Mouse (Mus musculus): ENCODE data around the gene Vamp5. TPM values are rescaled to one million over a fixed set of nuclear protein-coding genes. Genes with fewer than 3 reads are reported as not detected.
A peak's percentile ranks its signal among the peaks of the same experiment; 100 is the strongest.

Gene Vamp5
- total RNA-seq, 2 experiments from 2014 or later = 4.2 to 7.1 TPM

DNA sequence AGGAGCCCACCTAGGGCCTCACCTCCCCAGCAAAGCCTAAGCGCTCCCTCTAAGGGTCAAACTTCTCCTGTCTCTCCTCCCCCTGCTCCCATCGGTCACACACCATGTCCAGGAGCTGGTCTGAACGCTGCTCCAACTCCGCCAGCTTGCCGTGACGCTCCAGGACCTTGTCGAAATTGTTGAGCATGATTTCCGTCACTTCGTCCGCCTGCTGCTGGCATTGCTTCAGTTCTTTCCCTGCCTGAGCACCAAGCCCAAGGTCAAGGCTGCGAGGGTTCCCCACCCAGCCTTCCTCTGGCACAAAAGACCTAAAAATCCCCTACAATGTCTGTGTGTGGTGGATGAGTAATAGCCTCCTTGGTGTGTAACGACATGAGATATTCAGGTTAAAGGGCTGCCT lies 10.2 kb downstream of the Vamp5 start:
- intact Hi-C loops (cut with DNase I) = no loop called here
- DNase-seq (ENCODE audit: low spot score in 2 of 2) = no peak

DNA sequence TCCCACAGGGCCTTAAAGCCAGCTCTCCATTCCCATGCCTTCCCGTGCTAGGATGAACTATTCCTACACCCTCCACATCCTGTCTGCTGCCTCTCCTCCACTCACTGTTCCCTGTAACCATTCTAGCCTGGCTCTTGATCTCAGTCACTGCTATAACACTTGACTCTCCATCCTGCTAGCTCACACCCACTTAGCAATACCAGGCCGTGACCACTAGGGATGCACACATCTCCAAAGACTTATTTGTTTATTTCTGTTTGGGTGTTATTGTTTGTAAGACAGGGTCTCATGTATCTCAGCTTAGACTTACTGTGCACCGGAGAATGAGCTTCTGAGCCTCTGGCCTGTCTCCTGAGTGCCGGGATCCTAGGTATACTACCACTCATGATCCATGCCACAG lies 10.7 kb downstream of the Vamp5 start:
- intact Hi-C loops (cut with DNase I) = no loop called here
- no peak for DNase-seq (ENCODE audit: low spot score in 2 of 2)

DNA sequence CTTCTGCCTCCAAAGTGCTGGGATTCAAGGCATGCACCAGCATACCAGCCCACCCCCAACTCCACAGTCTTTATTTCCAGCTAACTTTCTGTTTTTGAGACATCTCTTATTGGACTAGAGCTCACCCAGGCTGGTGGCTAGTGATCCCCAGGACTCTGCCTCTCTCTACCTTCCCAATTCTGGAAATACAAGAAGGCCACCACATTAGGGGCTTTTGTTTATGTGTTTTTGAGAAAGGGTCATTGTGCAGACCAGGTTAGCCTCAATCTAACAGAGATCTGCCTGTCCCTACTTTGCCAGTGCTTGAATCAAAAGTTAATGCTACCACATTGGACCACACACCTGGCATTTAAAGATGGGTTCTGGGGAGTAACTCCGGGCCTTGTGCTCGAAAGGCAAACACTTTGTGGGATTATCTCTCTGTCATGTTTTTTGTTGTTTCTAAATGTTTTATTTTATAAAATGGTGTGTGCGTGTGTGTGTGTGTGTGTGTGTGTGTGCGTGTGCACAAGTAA lies 12.8 kb downstream of the Vamp5 start:
- intact Hi-C loops (cut with DNase I) = no loop called here
- DNase-seq (ENCODE audit: low spot score in 2 of 2) = no peak

DNA sequence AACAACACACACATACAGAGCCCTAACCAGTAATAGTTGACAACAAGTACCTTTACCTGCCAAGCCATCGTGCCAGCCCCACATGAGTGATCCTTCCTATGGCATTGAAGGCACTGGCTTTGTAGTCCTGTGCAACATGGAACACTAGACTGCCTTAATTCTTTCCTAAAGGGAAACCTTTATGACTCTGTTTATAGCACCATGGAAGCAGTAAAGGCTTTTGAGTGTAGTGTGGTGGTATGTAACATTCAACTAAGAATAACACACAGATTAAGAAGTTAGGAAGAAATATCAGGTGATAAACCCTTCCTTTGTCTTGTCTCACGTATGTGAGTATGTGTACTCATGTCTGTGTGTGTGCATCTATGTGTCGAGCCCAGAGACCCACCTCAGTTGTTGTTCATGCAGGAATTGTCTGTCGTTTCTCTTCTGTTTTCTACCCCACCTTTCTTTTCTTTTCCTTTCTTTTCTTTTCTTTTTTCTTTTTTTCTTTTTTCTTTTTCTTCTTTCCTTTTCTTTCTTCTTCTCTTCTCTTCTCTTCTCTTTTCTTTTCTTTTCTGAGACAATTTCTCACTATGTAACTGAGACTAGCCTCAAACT lies 13.3 kb downstream of the Vamp5 start, which contains the start of gene Rnf181:
TSS of gene Rnf181 (minus strand) at position 113 of the 600 bp plus-strand sequence.
- intact Hi-C loops (cut with DNase I) = no loop called here

DNA sequence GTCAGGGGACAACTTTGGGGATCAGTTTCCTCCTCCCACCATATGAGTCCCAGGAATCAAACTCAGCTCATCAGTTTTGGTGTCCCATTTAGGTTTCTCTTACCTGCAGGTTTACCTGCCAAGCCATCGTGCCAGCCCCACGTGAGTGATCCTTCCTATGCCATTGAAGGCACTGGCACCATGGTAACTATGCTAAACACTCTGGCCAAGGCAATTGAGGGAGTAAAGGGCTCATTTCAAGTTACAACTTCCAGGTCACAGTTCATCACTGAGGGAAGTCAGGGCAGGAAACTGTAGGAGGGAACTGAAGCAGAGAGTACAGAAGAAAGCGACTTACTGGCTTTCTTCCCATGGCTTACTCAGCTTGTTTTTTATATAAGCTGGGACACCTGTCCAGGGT lies 14.0 kb downstream of the Vamp5 start:
- intact Hi-C loops (cut with DNase I) = no loop called here
- DNase-seq (ENCODE audit: low spot score in 2 of 2) = no peak

More for the DNA sequence above, 13.3 kb downstream of the Vamp5 start, which contains the start of gene Rnf181:
- no peak for DNase-seq (ENCODE audit: low spot score in 2 of 2)

DNA sequence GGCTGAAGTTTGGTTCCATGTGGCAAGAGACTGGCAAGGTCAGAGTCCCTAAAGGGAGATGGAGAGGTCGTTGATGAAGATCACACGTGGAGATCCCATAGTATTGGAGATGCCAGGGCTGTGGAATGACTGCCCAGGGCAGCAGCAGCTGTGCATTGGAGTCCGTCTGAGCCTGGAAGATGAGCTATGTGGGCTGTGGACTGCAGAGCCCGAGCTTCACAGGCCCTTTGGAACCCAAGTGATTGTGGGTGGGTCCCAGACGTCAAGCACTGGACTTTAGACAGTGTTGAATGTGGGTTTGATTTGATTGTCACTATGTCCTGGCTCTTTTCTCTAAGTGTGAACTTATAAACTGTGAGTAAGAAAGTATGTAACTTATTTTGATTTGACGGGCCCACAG lies 15.3 kb downstream of the Vamp5 start:
- DNase-seq (ENCODE audit: low spot score in 2 of 2) = no peak
- intact Hi-C loops (cut with DNase I) = loop anchor here (5.0 kb wide), 2 partner anchors 42 to 172 kb away; no protein-coding TSS in a partner anchor

DNA sequence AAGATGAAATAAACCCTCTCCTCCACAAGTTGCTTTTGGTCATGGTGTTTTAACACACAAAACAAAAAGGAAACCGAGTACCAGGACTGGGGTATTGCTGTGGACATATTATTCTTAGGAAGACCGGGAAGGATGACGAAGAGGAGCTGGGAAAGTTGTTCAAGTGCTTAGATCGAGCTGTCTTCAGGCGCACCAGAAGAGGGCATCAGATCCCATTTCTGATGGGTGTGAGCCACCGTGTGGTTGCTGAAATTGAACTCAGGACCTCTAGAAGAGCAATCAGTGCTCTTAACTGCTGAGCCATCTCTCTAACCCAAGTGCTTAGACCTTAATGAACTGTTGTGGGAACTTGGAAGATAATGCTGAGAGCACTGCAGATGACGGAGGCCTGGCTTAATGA lies 16.3 kb downstream of the Vamp5 start:
- intact Hi-C loops (cut with DNase I) = loop anchor here (5.0 kb wide), 2 partner anchors 43 to 173 kb away; no protein-coding TSS in a partner anchor
- DNase-seq (ENCODE audit: low spot score in 2 of 2) = no peak

DNA sequence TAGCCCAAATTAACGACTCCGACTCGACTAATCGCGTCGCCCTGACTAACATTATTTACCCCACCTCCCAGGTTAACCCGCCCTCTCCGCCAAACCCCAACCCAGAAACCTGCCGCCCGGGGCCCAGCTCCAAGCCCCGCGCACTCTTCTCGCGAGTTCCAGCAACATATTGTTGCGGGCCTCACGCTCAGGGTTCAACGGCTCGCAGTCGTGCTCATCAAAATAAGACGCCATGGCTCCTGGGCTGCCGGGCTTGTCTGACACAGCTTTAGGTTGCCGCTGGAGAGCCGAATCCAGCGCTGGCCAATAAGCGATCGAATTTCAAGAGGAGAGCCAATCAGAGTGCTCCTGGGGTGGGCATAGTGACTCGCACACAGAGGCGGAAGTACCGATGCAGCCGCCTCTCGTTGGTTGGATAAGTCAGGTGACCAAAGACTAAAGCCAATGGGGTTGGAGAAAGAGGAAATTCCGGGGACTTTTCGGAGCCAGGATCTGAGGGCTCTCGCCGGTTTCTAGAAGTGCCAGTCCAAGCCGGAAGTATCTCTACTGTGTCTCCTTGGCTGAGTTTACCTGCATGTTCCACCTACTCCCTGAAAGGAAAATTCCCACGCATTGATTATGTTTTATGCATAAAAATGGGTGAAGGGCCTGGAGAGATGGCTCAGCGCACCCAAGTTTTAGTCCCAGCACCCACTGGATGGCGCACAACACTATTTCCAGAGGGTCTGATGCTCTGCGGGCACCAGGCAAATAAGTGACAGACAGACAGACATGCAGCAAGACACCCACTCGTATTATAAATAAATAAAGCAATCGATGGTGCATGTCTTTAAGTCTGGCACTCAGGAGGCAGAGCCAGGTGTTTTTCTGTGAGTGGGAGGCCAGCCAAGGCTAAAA lies 17.9 kb downstream of the Vamp5 start:
- intact Hi-C loops (cut with DNase I) = loop anchor here (5.0 kb wide), 2 partner anchors 45 to 175 kb away; no protein-coding TSS in a partner anchor
- peak; percentile 95 to 99 for DNase-seq (ENCODE audit: low spot score in 2 of 2)

DNA sequence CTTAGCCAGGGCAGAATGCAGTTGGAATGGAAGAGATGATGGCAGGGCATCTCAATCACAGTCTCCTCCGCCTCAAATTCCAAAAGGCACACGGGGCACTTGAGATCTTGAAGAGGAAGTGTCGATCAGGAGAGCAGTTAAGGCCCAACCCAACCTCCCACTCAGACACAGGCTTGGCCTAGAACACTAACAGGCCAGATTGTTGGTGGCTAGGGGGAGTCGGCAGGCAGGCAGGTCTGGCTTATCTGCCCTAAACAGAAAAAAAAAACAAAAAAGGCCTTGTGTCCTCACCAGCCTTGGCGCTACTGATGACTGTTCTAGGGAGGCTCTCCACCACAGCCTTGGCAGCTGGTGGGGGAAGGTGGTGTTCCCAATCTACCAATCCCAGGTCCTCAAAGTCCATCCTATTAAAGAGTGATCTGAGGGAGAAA lies 19.1 kb downstream of the Vamp5 start:
- intact Hi-C loops (cut with DNase I) = loop anchor here (5.0 kb wide), 2 partner anchors 46 to 176 kb away; no protein-coding TSS in a partner anchor
- no peak for DNase-seq (ENCODE audit: low spot score in 2 of 2)

DNA sequence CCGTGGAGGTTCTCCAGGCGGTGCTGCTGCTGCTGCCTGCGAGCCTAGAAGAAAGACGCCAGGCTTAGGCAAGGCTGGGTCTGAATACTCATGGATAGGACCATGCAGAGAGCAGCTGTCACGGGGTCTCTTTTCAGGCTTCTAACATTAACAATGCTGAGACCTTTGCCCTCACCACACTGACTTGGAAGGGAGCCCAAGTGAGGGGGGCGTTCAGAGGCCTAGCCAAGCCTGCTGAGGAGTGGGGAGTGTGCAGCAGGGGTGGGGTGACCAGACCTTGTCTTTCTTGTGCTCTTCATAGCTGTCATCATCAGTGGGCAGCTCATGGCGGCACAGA lies 19.7 kb downstream of the Vamp5 start:
- DNase-seq (ENCODE audit: low spot score in 2 of 2) = no peak
- intact Hi-C loops (cut with DNase I) = loop anchor here (5.0 kb wide), 2 partner anchors 47 to 177 kb away; no protein-coding TSS in a partner anchor

DNA sequence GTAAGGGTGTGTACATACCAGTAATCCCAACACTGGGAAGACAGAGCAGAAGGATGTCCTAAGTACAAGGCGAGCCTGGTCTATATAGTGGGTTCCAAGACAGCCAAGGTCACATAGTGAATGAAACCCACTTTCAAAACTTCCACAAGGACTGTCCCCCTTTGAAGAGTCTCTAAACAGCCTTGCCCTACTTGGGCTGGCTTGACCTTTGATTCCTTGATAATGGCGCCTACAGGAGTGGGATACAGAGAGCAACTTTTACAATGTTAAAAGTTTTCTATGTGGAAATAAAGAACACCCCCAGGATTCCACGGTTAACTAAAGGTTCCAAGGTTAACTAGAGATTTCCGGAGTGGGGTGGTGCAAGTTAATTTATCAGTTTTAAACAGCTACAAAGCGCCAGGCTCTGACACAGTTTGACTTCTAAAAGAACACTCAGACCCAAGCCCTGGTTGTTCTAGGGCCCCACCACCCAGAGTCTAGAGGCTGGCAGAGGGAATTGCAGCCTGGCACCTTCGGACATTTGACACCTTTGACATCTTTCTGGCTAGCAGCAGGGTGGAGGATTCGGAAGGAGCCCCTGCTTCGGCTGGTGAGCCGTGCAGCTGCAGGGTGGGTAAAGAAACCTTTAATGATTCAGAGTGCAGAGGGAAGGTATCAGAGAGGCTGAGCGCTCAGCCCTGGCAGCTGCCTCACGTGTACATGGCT lies 20.2 kb downstream of the Vamp5 start:
- no peak for DNase-seq (ENCODE audit: low spot score in 2 of 2)
- intact Hi-C loops (cut with DNase I) = loop anchor here (5.0 kb wide), 2 partner anchors 47 to 177 kb away; no protein-coding TSS in a partner anchor

DNA sequence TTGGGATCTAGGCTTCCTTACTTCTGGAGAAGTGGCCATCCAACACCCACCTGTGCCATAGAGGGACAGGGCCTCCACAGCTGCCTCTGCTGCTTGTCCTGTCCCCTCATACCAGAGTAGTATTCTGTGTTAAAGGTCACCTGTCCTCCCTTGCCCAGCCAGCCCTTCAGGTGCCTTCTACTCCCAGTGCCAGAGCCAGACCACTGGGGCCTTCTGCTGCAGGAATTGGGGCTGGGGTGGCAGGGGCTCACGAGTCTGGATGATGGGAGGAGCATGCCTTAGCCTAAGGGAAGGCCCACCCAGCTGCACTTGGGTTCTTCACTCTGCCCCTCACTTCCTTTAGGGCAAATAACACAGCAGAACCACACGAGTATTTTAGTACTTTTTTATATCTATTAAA lies 20.9 kb downstream of the Vamp5 start:
- DNase-seq (ENCODE audit: low spot score in 2 of 2) = no peak
- intact Hi-C loops (cut with DNase I) = no loop called here

DNA sequence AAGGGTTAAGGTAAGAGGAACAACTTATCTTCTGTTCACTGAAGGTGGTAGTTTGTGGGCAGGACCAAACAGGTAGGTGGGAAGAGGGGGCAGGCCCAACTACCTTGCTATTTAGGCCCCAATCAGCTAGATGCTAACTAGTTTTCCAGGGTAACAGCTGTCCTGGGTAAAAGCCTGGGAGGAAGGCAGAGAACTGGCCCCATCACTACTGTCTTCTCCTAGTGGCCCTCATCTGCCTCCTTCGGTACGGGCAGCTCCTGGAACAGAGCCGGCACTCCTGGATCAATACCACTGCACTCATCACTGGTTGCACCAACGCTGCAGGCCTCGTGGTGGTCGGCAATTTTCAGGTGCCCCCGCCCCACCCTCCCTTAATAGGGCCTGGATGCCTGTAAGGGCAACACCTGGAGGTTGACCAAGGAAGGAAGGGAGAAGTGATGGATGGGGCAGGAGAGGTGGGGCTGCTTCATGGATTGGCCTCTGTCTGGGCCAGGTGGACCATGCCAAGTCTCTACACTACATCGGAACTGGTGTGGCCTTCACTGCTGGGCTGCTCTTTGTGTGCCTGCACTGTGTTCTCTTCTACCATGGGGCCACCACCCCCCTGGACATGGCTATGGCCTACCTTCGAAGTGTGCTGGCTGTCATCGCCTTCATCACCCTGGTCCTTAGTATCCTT lies 22.0 kb downstream of the Vamp5 start:
- no peak for DNase-seq (ENCODE audit: low spot score in 2 of 2)
- intact Hi-C loops (cut with DNase I) = no loop called here

DNA sequence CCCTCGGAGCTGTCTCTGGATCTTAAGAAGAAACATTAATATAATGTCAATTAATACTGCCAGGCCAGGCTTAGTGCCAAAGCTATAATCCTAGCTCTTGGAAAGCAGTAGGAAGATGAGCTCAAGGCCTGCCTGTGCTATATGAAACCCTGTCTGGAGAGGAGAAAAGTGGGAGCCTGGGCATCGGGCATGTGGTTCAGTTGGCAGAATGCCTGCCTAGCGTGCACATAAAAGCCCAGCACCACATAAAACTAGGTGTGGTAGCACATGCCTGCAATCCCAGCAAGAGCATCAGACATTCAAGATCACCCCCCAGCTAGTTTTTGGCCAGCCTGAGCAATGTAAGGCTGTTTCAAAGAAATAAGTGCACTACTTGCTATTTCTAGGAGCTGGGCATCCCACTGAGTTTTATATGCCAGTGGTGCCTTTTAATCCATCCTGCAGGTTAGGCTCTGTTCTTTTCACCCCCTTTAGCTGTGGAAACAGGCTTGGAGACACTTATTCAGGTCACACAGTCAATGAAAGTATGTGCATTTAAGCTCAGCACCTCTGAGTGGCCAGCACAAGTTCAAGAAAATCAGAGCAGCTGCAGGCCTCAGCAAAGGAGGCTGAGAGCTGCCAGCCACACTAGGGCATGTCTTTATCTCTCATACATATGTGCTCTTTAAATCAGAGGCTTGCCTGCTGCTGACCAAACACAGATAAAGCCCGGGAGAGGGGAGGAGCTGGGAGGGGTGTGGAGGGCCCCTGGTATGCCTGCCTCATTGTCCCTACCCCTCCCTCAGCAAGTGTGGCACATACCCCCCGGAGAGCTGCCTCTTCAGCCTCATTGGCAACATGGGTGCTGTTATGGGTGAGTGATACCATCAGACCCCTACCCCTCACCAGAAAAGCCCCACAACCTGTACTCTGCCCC lies 22.8 kb downstream of the Vamp5 start:
- intact Hi-C loops (cut with DNase I) = no loop called here
- no peak for DNase-seq (ENCODE audit: low spot score in 2 of 2)

DNA sequence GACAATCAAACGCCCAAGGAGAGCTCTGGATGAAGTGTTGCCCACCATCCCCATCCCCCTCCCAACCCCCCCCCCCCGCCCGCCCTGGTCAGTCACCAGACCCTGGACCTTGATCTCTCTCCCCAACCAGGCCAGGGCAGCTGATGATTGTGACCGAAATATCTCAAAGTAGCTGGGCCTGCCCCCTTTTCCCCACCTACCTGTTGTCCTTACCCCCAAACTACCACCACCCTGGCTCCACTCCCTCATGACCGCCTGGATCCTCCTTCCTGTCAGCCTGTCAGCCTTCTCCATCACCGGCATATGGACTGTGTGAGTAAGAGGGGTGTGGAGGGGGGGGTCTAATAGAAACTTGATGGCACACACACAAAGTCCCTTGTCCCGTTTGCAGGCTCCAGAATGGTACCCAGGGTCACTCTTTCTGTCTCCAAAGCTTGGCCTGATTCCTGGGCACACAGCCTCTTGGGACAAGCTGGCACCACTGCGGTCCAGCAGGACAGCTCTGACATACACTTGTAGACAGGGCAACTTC lies 24.2 kb downstream of the Vamp5 start:
- no peak for DNase-seq (ENCODE audit: low spot score in 2 of 2)
- intact Hi-C loops (cut with DNase I) = no loop called here

DNA sequence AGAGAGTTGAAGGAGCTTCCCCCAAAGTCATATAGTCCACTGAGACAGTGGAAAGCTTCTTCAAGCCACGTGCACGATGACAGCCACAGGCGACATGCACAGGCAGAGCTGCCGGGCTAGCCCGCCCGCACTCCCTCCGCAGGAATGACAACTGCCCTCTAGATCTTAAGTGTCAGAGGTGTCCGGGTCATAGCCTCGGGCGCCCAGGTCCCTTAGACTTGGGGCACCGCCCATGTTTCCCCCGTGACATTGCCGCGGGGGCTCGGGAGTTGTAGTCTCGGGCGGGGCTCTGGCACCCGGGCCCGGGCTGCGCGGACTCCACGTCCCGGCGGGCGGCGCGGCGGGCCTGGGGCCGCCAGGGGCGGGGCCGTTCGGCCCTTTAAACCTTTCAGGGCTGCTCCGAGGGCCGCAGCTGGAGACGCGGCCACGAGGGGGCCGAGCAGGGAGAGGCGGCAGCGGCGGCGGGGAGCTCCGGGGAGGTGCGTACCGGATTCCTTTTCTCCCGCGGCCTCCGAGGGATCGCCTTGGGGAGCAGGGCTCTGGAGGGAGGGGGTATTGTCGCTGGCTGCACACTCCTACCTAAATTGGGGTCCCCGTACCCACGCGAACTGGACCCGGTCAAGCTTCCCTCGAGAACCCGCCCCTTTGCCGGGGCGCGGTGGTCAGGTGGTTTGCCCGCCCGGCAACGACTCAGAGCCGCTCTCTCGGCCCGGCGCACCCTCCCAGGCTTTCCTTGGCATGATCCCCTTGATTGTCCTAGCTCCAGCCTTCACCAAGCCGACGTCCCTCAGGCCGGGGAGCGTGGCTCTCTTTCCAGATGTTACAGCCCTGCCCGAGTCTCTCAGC lies 25.0 kb downstream of the Vamp5 start, which contains the start of gene Tmem150a:
TSS of gene Tmem150a (plus strand) at position 382 of the 846 bp plus-strand sequence.
- intact Hi-C loops (cut with DNase I) = no loop called here
- peak; percentile 65 to 73 for DNase-seq (ENCODE audit: low spot score in 2 of 2)

DNA sequence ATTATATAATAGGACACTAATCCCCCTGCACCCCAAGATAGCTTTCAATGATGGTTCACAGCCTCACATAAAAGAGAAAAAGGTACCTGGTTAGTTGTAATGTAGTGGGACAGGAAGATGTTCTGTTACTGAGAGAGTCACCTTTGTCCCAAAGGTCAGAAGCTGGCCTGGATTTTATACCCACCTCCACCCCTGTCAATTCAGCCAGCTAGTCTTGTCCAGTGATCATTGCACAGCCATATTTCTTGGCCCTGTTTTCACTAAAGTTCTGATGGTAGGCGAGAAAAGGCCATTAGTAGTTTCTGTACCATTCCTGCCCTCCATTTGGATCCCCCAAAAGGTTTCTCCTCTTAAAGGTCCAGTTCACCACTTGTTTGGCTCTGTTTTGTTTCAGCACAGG lies 26.2 kb downstream of the Vamp5 start:
- no peak for DNase-seq (ENCODE audit: low spot score in 2 of 2)
- intact Hi-C loops (cut with DNase I) = no loop called here
